Mouse (Mus musculus) cerebellum, adult 11-12 months (tissue): ENCODE data around the gene Sars2.
"Not testable (repeated sequence)": the region's sequence is repeated elsewhere in the genome, so short reads cannot be mapped to it uniquely, and the experiment has no call there.

Experiments
- DNase-seq: peaks from one replicate; pipeline ENCODE4 v3.0.0; 2022

Sars2 gene

GRCm38 (mm10) chr7:28741709-28742438 is at the start of gene Sars2, which contains the start of gene Mrps12:
TSS of gene Sars2 (plus strand) at chr7:28741992.
TSS of gene Mrps12 (minus strand) at chr7:28741820.
- DNase-seq: peak; percentile 96

GRCm38 (mm10) chr7:28692545-28693320 is 49.1 kb upstream of the Sars2 start, which contains the start of gene Fbxo27:
TSS of gene Fbxo27 (plus strand) at chr7:28692849.
- peak; percentile 79 for DNase-seq

- peak; percentile 97 for DNase-seq
These were observed 48.3 kb upstream of the Sars2 start for GRCm38 (mm10) chr7:28693321-28693966.

- peak; percentile 47 for DNase-seq
These were observed 47.4 kb upstream of the Sars2 start for GRCm38 (mm10) chr7:28694423-28694822.

- DNase-seq: peak; percentile 39
These were observed 46.8 kb upstream of the Sars2 start for GRCm38 (mm10) chr7:28694966-28695511.

GRCm38 (mm10) chr7:28697277-28697676 is 44.5 kb upstream of the Sars2 start:
- no peak for DNase-seq

GRCm38 (mm10) chr7:28700269-28700668 is 41.5 kb upstream of the Sars2 start:
- no peak for DNase-seq

- DNase-seq: not testable (repeated sequence)
These were observed 40.5 kb upstream of the Sars2 start for GRCm38 (mm10) chr7:28701306-28701705.

- DNase-seq: no peak
These were observed 39.1 kb upstream of the Sars2 start for GRCm38 (mm10) chr7:28702601-28703143.

- no peak for DNase-seq
These were observed 32.3 kb upstream of the Sars2 start for GRCm38 (mm10) chr7:28709454-28709853.

- DNase-seq: no peak
These were observed 30.8 kb upstream of the Sars2 start for GRCm38 (mm10) chr7:28710962-28711361.

- no peak for DNase-seq
These were observed 27.1 kb upstream of the Sars2 start for GRCm38 (mm10) chr7:28714667-28715066.

GRCm38 (mm10) chr7:28715598-28715997 is 26.2 kb upstream of the Sars2 start:
- DNase-seq: no peak

GRCm38 (mm10) chr7:28716590-28717281 is 25.1 kb upstream of the Sars2 start, which contains the start of gene Fbxo17:
TSS of gene Fbxo17 (plus strand) at chr7:28716804.
- peak; percentile 54 for DNase-seq

- DNase-seq: no peak
These were observed 24.1 kb upstream of the Sars2 start for GRCm38 (mm10) chr7:28717726-28718125.

- DNase-seq: no peak
These were observed 22.6 kb upstream of the Sars2 start for GRCm38 (mm10) chr7:28719159-28719558.

- DNase-seq: no peak
These were observed 22.1 kb upstream of the Sars2 start for GRCm38 (mm10) chr7:28719650-28720049.

GRCm38 (mm10) chr7:28720753-28721537 is 20.8 kb upstream of the Sars2 start:
- DNase-seq: no peak

GRCm38 (mm10) chr7:28722079-28722478 is 19.7 kb upstream of the Sars2 start:
- DNase-seq: no peak

- DNase-seq: no peak
These were observed 17.2 kb upstream of the Sars2 start for GRCm38 (mm10) chr7:28724613-28725012.

GRCm38 (mm10) chr7:28726600-28726999 is 15.2 kb upstream of the Sars2 start:
- peak; percentile 80 for DNase-seq
